Mouse (Mus musculus) macrophage (primary cell): Measurements from ENCODE around the gene Zbed3. TPM values are rescaled to one million over a fixed set of nuclear protein-coding genes. Genes with fewer than 3 reads are reported as not detected.
"Not testable (repeated sequence)": the region's sequence is repeated elsewhere in the genome, so short reads cannot be mapped to it uniquely, and the experiment has no call there.

Experiments
- H3K27ac ChIP-seq: fragments of 350-480 bp; formaldehyde crosslinking; 2 replicates; pipeline ENCODE4 v1.9.0; 2021
- H3K36me3 ChIP-seq: fragments of 350-480 bp; formaldehyde crosslinking; 2 replicates; pipeline ENCODE4 v1.9.0; 2021; ENCODE audit errors: inconsistent target
- H3K4me3 ChIP-seq: fragments of 350-480 bp; formaldehyde crosslinking; 2 replicates; pipeline ENCODE4 v1.9.0; 2021; ENCODE audit errors: inconsistent target
- H3K79me2 ChIP-seq: fragments of 350-480 bp; formaldehyde crosslinking; 2 replicates; pipeline ENCODE4 v1.9.0; 2021; ENCODE audit errors: inconsistent target
- WGBS: methylation state at CpG from one replicate; pipeline ENCODE4 v1.1.7; 2026; ENCODE audit warnings: inconsistent platforms; ENCODE audit not compliant: missing documents; 5-methylcytosine and 5-hydroxymethylcytosine counted together
- polyA plus RNA-seq: library from polyadenylated mRNA; stranded (reverse); fragments of 250-400 nt; gene quantifications from 3 replicates; pipeline ENCODE4 v1.2.4, GENCODE M21; 2018; ENCODE audit warnings: inconsistent platforms

Gene Zbed3
- polyA plus RNA-seq, 1 experiment from 2014 or later, result 20.5 TPM

GRCm38 (mm10) chr13:95363440-95363839, 40.0 kb downstream of the Zbed3 start:
- H3K4me3 ChIP-seq, result no peak overlapping the region
- peaks cover 71% of the 10 kb centered on the region for H3K36me3 ChIP-seq
- peaks cover 4% of the 10 kb centered on the region; the same call in 1 of the 2 replicates for H3K79me2 ChIP-seq
- WGBS, result 98% methylated on average over 4 of the region's 4 CpGs
- no peak overlapping the region for H3K27ac ChIP-seq

GRCm38 (mm10) chr13:95366356-95366755, 42.9 kb downstream of the Zbed3 start:
- Histone ChIP-seq H3K79me2 (peaks cover 12% of the 10 kb centered on the region), H3K27ac (no peak overlapping the region), H3K36me3 (peaks cover 89% of the 10 kb centered on the region), H3K4me3 (no peak overlapping the region)
- WGBS, result 91% methylated on average over 8 of the region's 8 CpGs

GRCm38 (mm10) chr13:95374701-95375553, 51.5 kb downstream of the Zbed3 start, which contains the start of gene Aggf1:
Gene Aggf1, minus strand, starts transcription at chr13:95375352.
- WGBS, result 1% methylated on average over 78 of the region's 86 CpGs
- peaks cover 42% of the 10 kb centered on the region for H3K79me2 ChIP-seq
- peak within 1 kb of the TSS; percentile 37 for H3K27ac ChIP-seq
- H3K4me3 ChIP-seq, result peak within 1 kb of the TSS; percentile 70
- peaks cover 14% of the 10 kb centered on the region for H3K36me3 ChIP-seq

- peak overlapping the region; percentile 29 for H3K4me3 ChIP-seq
- H3K79me2 ChIP-seq, result peaks cover 42% of the 10 kb centered on the region
- H3K36me3 ChIP-seq, result peaks cover 8% of the 10 kb centered on the region
- WGBS, result 30% methylated on average over 6 of the region's 6 CpGs
- H3K27ac ChIP-seq, result peak overlapping the region; percentile 37
Measured at GRCm38 (mm10) chr13:95375554-95375914, 52.1 kb downstream of the Zbed3 start.

- H3K79me2 ChIP-seq, result peaks cover 30% of the 10 kb centered on the region
- not testable (repeated sequence) for H3K36me3 ChIP-seq, H3K27ac ChIP-seq, H3K4me3 ChIP-seq
- 94% methylated on average over 6 of the region's 11 CpGs for WGBS
Measured at GRCm38 (mm10) chr13:95376689-95377289, 53.4 kb downstream of the Zbed3 start.

- no peaks in the 10 kb centered on the region for H3K36me3 ChIP-seq
- no peak overlapping the region for H3K27ac ChIP-seq
- H3K79me2 ChIP-seq, result peaks cover 11% of the 10 kb centered on the region
- H3K4me3 ChIP-seq, result no peak overlapping the region
- WGBS, result 82% methylated on average over 3 of the region's 3 CpGs
Measured at GRCm38 (mm10) chr13:95378696-95379095, 55.3 kb downstream of the Zbed3 start.

GRCm38 (mm10) chr13:95382418-95382817, 59.0 kb downstream of the Zbed3 start:
- Histone ChIP-seq H3K79me2 (no peaks in the 10 kb centered on the region), H3K27ac (no peak overlapping the region), H3K36me3 (no peaks in the 10 kb centered on the region), H3K4me3 (no peak overlapping the region)
- WGBS, result 4% methylated on average over 5 of the region's 5 CpGs

Other genes with a start within 250 kb of the Zbed3 start
- 2.4 to 3.4 TPM (median 2.4 TPM) in 3 replicates for gene Pde8b, start 73.3 kb upstream of the Zbed3 start, polyA plus RNA-seq
- gene Aggf1, start 51.7 kb downstream of the Zbed3 start, polyA plus RNA-seq, result 33.4 to 48.9 TPM (median 37.8 TPM) in 3 replicates
- gene Crhbp, start 121.3 kb downstream of the Zbed3 start, polyA plus RNA-seq, result not detected in 3 replicates
- not detected in 3 replicates for gene S100z, start 155.1 kb downstream of the Zbed3 start, polyA plus RNA-seq
- gene F2rl1, start 201.6 kb downstream of the Zbed3 start, polyA plus RNA-seq, result not detected in 3 replicates